Mouse (Mus musculus) small intestine, adult 2 months (tissue): ENCODE results near the gene Slc25a35.
"Not testable (repeated sequence)": the region's sequence is repeated elsewhere in the genome, so short reads cannot be mapped to it uniquely, and the experiment has no call there.

ENCODE experiments used
- CTCF ChIP-seq: fragments of 200-500 bp; IDR thresholded peaks from 2 replicates; pipeline ENCODE4 v1.5.1; 2012; ENCODE audit warnings: low read depth, mild to moderate bottlenecking, control low read depth, inconsistent platforms, low read length, moderate library complexity, mixed read lengths; ENCODE audit not compliant: insufficient replicate concordance, insufficient read length; ENCODE audit errors: extremely low read depth
- POLR2A ChIP-seq: fragments of 200-500 bp; IDR thresholded peaks from 2 replicates; pipeline ENCODE4 v1.6.1; 2012; ENCODE audit warnings: low read depth, mild to moderate bottlenecking, control low read depth, inconsistent platforms, low read length, moderate library complexity

DNA sequence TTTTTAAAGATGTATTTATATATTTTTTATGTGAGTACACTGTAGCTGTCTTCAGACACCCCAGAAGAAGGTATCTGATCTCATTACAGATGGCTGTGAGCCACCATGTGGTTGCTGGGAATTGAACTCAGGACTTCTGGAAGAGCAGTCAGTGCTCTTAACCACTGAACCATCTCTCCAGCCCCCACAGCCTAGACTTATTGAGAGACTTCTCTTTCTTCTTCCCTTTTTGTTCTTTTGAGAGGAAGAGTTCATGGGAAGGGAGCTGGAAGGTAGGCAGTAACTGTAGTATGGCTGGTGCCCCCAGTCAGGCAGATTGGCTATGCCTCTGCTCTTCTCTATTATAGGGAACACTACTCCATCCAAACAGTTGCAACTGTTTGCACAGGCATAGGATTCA is 38.6 kb downstream of the Slc25a35 start:
- TF ChIP-seq CTCF, POLR2A: not testable (repeated sequence)
